ENCODE assay signal across 10 mouse cellular contexts in genomic region chr5:73642091-73642490, GRCm38 (mm10). TPM values are rescaled to one million over a fixed set of nuclear protein-coding genes. Genes with fewer than 3 reads are reported as not detected.
DNase-seq lines count a peak whose midpoint lies in the region; ATAC-seq and TF ChIP-seq lines count a peak whose summit lies in the region.
"Had no signal": no experiment of that assay in that cellular context is flagged by ENCODE, and none has a peak within 500 bp of the region (broad histone marks: within the 10 kb centered on the region; RNA-seq: fewer than 3 reads in every experiment).

No protein-coding gene starts in this region.

- TF ChIP-seq EP300 in heart, adult 2 months (IDR thresholded peaks at IDR 0.05; ENCODE audit: insufficient read depth, low read depth, low read length) = no peak

- H3K27ac ChIP-seq in heart, adult 2 months = no peak overlapping the region
- no peak overlapping the region for H3K27ac ChIP-seq in heart, embryonic 12.5 days (ENCODE audit: poor library complexity, severe bottlenecking)
- H3K27ac ChIP-seq in midbrain, embryonic 13.5 days = no peak overlapping the region
- H3K27ac ChIP-seq: heart, embryonic 13.5 days; liver, embryonic 15.5 days had no signal

- no peak for ATAC-seq in heart, embryonic 12.5 days (ENCODE audit: insufficient number of reproducible peaks, low FRiP score)
- ATAC-seq in midbrain, embryonic 13.5 days = no peak

- H3K9me3 ChIP-seq in heart, embryonic 12.5 days (replicated peaks) = no peaks in the 10 kb centered on the region
- H3K9me3 ChIP-seq in midbrain, embryonic 13.5 days = no peaks in the 10 kb centered on the region
- H3K9me3 ChIP-seq: heart, embryonic 13.5 days; liver, embryonic 15.5 days had no signal

- intact Hi-C loops in heart, adult 2 months (cut with DNase I) = no loop called here
- intact Hi-C loops in left cerebral cortex, postnatal 10 days (cut with DNase I) = no loop called here

- TF ChIP-seq CTCF in heart, adult 2 months (IDR thresholded peaks at IDR 0.05) = peak; percentile 68

- no peak overlapping the region for H3K4me3 ChIP-seq in heart, adult 2 months
- H3K4me3 ChIP-seq in heart, embryonic 12.5 days = no peak overlapping the region
- H3K4me3 ChIP-seq in midbrain, embryonic 13.5 days (replicated peaks) = no peak overlapping the region
- H3K4me3 ChIP-seq: heart, embryonic 13.5 days; liver, embryonic 15.5 days had no signal

- no peak for DNase-seq in heart, adult 2 months
- peak; percentile 54 for DNase-seq in right cerebral cortex, postnatal 14 days
- no peak for DNase-seq in right cerebral cortex, adult 18-20 months
- DNase-seq in embryo, embryonic 11 days = peak; percentile 52
- DNase-seq in thymus, postnatal 0 days (ENCODE audit: low spot score) = peak; percentile 63
- DNase-seq in left cerebral cortex, postnatal 10 days (ENCODE audit: extremely low spot score in 1 of 2, low spot score in 2 of 2) = no peak

- H3K27me3 ChIP-seq in heart, adult 2 months (ENCODE audit: control insufficient read depth, insufficient read depth, low read length) = no peaks in the 10 kb centered on the region
- no peaks in the 10 kb centered on the region for H3K27me3 ChIP-seq in heart, embryonic 12.5 days (replicated peaks)
- H3K27me3 ChIP-seq in midbrain, embryonic 13.5 days = 0 out of 2 replicates have a peak, but pooled peaks cover 3% of the 10 kb centered on the region

- H3K9ac ChIP-seq in heart, adult 2 months (ENCODE audit: low read depth, low read length) = no peak overlapping the region
- no peak overlapping the region for H3K9ac ChIP-seq in heart, embryonic 12.5 days
- no peak overlapping the region for H3K9ac ChIP-seq in midbrain, embryonic 13.5 days (replicated peaks)
- H3K9ac ChIP-seq: heart, embryonic 13.5 days; liver, embryonic 15.5 days had no signal

- peaks cover 5% of the 10 kb centered on the region; the same call in 1 of the 2 replicates for H3K36me3 ChIP-seq in heart, adult 2 months (ENCODE audit: control insufficient read depth, insufficient read depth, low read length)
- H3K36me3 ChIP-seq in heart, embryonic 12.5 days = peaks cover 20% of the 10 kb centered on the region
- H3K36me3 ChIP-seq in midbrain, embryonic 13.5 days = peaks cover 24% of the 10 kb centered on the region
- H3K36me3 ChIP-seq: liver, embryonic 15.5 days had no signal

- WGBS in heart, adult 2 months = 90% methylated on average over 4 of the region's 4 CpGs
- WGBS in heart, embryonic 12.5 days = 83% methylated on average over 4 of the region's 4 CpGs
- 76% methylated on average over 4 of the region's 4 CpGs for WGBS in midbrain, embryonic 13.5 days

- H3K79me2 ChIP-seq in heart, adult 2 months (replicated peaks; ENCODE audit: control insufficient read depth, insufficient read depth, low read length) = 0 out of 2 replicates have a peak, but pooled peaks cover 1% of the 10 kb centered on the region

- H3K4me1 ChIP-seq in heart, adult 2 months (ENCODE audit: control insufficient read depth, insufficient read depth, low read length) = no peaks in the 10 kb centered on the region
- H3K4me1 ChIP-seq in heart, embryonic 12.5 days (replicated peaks) = peaks cover 8% of the 10 kb centered on the region
- peaks cover 11% of the 10 kb centered on the region for H3K4me1 ChIP-seq in midbrain, embryonic 13.5 days (replicated peaks)

- no peak for TF ChIP-seq POLR2A in heart, adult 2 months (IDR thresholded peaks at IDR 0.05; ENCODE audit: insufficient read depth, low read depth, low read length)

- H3K4me2 ChIP-seq in heart, embryonic 12.5 days = no peak overlapping the region
- no peak overlapping the region for H3K4me2 ChIP-seq in midbrain, embryonic 13.5 days (replicated peaks)
- H3K4me2 ChIP-seq: heart, embryonic 13.5 days; liver, embryonic 15.5 days had no signal

RNA-seq across cellular contexts. Expression of gene Sgcb, which starts 5.5 kb away (rescaled TPM):
- 100 to 1,000 TPM; 101 to 113 TPM for total RNA-seq in heart, adult 2 months (2021)
- 43.2 and 84.3 TPM in 2 replicates for polyA plus RNA-seq in heart, adult 2 months (2012; rRNA removed)
- 26.0 and 26.8 TPM in 2 replicates for polyA plus RNA-seq in heart, embryonic 12.5 days (2016; fragmentation: Nextera tagmentation; extraction: Ambion mirVana)
- 9.5 and 11.0 TPM in 2 replicates for polyA plus RNA-seq in thymus, postnatal 0 days (2015; fragmentation: Nextera tagmentation; extraction: Ambion mirVana)
- total RNA-seq in left cerebral cortex, postnatal 10 days (2021) = 10 to 100 TPM; 61.7 to 65.8 TPM
- polyA plus RNA-seq in midbrain, embryonic 13.5 days (2015; fragmentation: Nextera tagmentation; extraction: Ambion mirVana) = 23.8 and 25.9 TPM in 2 replicates

RNA-seq across cellular contexts. Expression of gene Spata18, which starts 9.1 kb away (rescaled TPM):
- total RNA-seq in heart, adult 2 months (2021) = under 1 TPM; 0.21 to 0.30 TPM
- polyA plus RNA-seq in heart, adult 2 months (2012; rRNA removed) = 0.91 and 1.3 TPM in 2 replicates
- 0.13 and 0.17 TPM in 2 replicates for polyA plus RNA-seq in heart, embryonic 12.5 days (2016; fragmentation: Nextera tagmentation; extraction: Ambion mirVana)
- 0.17 and 0.27 TPM in 2 replicates for polyA plus RNA-seq in thymus, postnatal 0 days (2015; fragmentation: Nextera tagmentation; extraction: Ambion mirVana)
- under 1 TPM in 1 of 2 experiments, not detected in 1; 0.34 TPM for total RNA-seq in left cerebral cortex, postnatal 10 days (2021)
- polyA plus RNA-seq in midbrain, embryonic 13.5 days (2015; fragmentation: Nextera tagmentation; extraction: Ambion mirVana) = 0.14 and 0.22 TPM in 2 replicates
- polyA plus RNA-seq: liver, embryonic 15.5 days had no signal

RNA-seq across cellular contexts. Expression of gene Lrrc66, which starts 9.8 kb away (rescaled TPM):
- total RNA-seq in heart, adult 2 months (2021) = not detected
- polyA plus RNA-seq in heart, adult 2 months (2012; rRNA removed) = 0.04 TPM in 1 of 2 replicates, not detected in the other
- polyA plus RNA-seq in heart, embryonic 12.5 days (2016; fragmentation: Nextera tagmentation; extraction: Ambion mirVana) = not detected in 2 replicates
- 0.44 and 0.64 TPM in 2 replicates for polyA plus RNA-seq in thymus, postnatal 0 days (2015; fragmentation: Nextera tagmentation; extraction: Ambion mirVana)
- total RNA-seq in left cerebral cortex, postnatal 10 days (2021) = not detected
- not detected in 2 replicates for polyA plus RNA-seq in midbrain, embryonic 13.5 days (2015; fragmentation: Nextera tagmentation; extraction: Ambion mirVana)

Comparison
In these comparisons a context has a peak if more than half of its experiments do, and no peak if none do; other contexts are left out.
1. DNase-seq: peak in right cerebral cortex, postnatal 14 days (single experiment), embryo, embryonic 11 days (single experiment) and thymus, postnatal 0 days (single experiment); none in heart, adult 2 months (0 of 2), right cerebral cortex, adult 18-20 months (single experiment) and left cerebral cortex, postnatal 10 days (0 of 2).